Mouse (Mus musculus): ENCODE data around the gene Btbd17. TPM values are rescaled to one million over a fixed set of nuclear protein-coding genes. Genes with fewer than 3 reads are reported as not detected.
A peak's percentile ranks its signal among the peaks of the same experiment; 100 is the strongest.

Btbd17 gene
- polyA plus RNA-seq, 1 experiment, result 34.0 TPM

GRCm38 (mm10) chr11:114791351-114791889 lies 4.3 kb downstream of the Btbd17 start:
- TF ChIP-seq MYOD1 (IDR thresholded peaks at IDR 0.05; ENCODE audit: control insufficient read depth in 1 of 3, insufficient read length in 2 of 3, low read depth in 2 of 3), result no peak
- no peak for TF ChIP-seq E2F4 (IDR thresholded peaks at IDR 0.05; ENCODE audit: insufficient read depth)
- TF ChIP-seq MAX (IDR thresholded peaks at IDR 0.05; ENCODE audit: low read depth), result no peak
- TF ChIP-seq REST (IDR thresholded peaks at IDR 0.05; ENCODE audit: insufficient read depth, insufficient read length), result no peak
- no peak for TF ChIP-seq CEBPB (IDR thresholded peaks at IDR 0.05; ENCODE audit: insufficient read depth, poor library complexity, severe bottlenecking)
- TF ChIP-seq TCF12 (IDR thresholded peaks at IDR 0.05; ENCODE audit: insufficient read depth, poor library complexity, severe bottlenecking), result no peak
- TF ChIP-seq USF1 (IDR thresholded peaks at IDR 0.05; ENCODE audit: low read depth), result no peak
- no peak for TF ChIP-seq POLR2A (IDR thresholded peaks at IDR 0.05; ENCODE audit: insufficient read length, low read depth)
- no peak for TF ChIP-seq MYOG (IDR thresholded peaks at IDR 0.05; ENCODE audit: control insufficient read depth in 1 of 3, insufficient read depth in 1 of 3, insufficient read length in 2 of 3, low read depth in 2 of 3)
- TF ChIP-seq POLR2AphosphoS2 (IDR thresholded peaks at IDR 0.05; ENCODE audit: insufficient read length, low read depth), result no peak
- TF ChIP-seq SRF (IDR thresholded peaks at IDR 0.05; ENCODE audit: control insufficient read depth, insufficient read length, low read depth), result no peak
- no peak for TF ChIP-seq TCF3 (IDR thresholded peaks at IDR 0.05; ENCODE audit: insufficient read length, low read depth)
- H3K4me2 ChIP-seq (ENCODE audit: low read depth), result no peak overlapping the region
- no peak overlapping the region for H3ac ChIP-seq (ENCODE audit: control insufficient read depth, insufficient read length)
- no peaks in the 10 kb centered on the region for H3K27me3 ChIP-seq (ENCODE audit: control insufficient read depth, insufficient read depth, insufficient read length)
- no peak overlapping the region for H3K4me3 ChIP-seq
- no peaks in the 10 kb centered on the region for H3K36me3 ChIP-seq (ENCODE audit: control insufficient read depth, insufficient read depth)
- no peaks in the 10 kb centered on the region for H3K79me2 ChIP-seq (ENCODE audit: control insufficient read depth, insufficient read depth)

GRCm38 (mm10) chr11:114790841-114791240 lies 4.9 kb downstream of the Btbd17 start:
- no peaks in the 10 kb centered on the region for H3K79me2 ChIP-seq (ENCODE audit: control insufficient read depth, insufficient read depth)
- H3K36me3 ChIP-seq (ENCODE audit: control insufficient read depth, insufficient read depth), result no peaks in the 10 kb centered on the region
- no peaks in the 10 kb centered on the region for H3K27me3 ChIP-seq (ENCODE audit: control insufficient read depth, insufficient read depth, insufficient read length)
- H3ac ChIP-seq (ENCODE audit: control insufficient read depth, insufficient read length), result no peak overlapping the region
- H3K4me3 ChIP-seq, result no peak overlapping the region
- TF ChIP-seq CEBPB (IDR thresholded peaks at IDR 0.05; ENCODE audit: insufficient read depth, poor library complexity, severe bottlenecking), result no peak
- TF ChIP-seq MYOD1 (IDR thresholded peaks at IDR 0.05; ENCODE audit: control insufficient read depth in 1 of 3, insufficient read length in 2 of 3, low read depth in 2 of 3), result no peak
- no peak for TF ChIP-seq MYOG (IDR thresholded peaks at IDR 0.05; ENCODE audit: control insufficient read depth in 1 of 3, insufficient read depth in 1 of 3, insufficient read length in 2 of 3, low read depth in 2 of 3)
- no peak for TF ChIP-seq REST (IDR thresholded peaks at IDR 0.05; ENCODE audit: insufficient read depth, insufficient read length)
- TF ChIP-seq E2F4 (IDR thresholded peaks at IDR 0.05; ENCODE audit: insufficient read depth), result no peak
- H3K4me2 ChIP-seq (ENCODE audit: low read depth), result no peak overlapping the region

GRCm38 (mm10) chr11:114790171-114790570 lies 5.6 kb downstream of the Btbd17 start:
- Histone ChIP-seq H3K36me3 (ENCODE audit: control insufficient read depth, insufficient read depth) (no peaks in the 10 kb centered on the region), H3K4me2 (ENCODE audit: low read depth) (no peak overlapping the region), H3K4me3 (no peak overlapping the region), H3K27me3 (ENCODE audit: control insufficient read depth, insufficient read depth, insufficient read length) (no peaks in the 10 kb centered on the region), H3ac (ENCODE audit: control insufficient read depth, insufficient read length) (no peak overlapping the region), H3K79me2 (ENCODE audit: control insufficient read depth, insufficient read depth) (no peaks in the 10 kb centered on the region)
- TF ChIP-seq POLR2A (IDR thresholded peaks at IDR 0.05; ENCODE audit: insufficient read length, low read depth) (no peak), POLR2AphosphoS2 (IDR thresholded peaks at IDR 0.05; ENCODE audit: insufficient read length, low read depth) (no peak), TCF12 (IDR thresholded peaks at IDR 0.05; ENCODE audit: insufficient read depth, poor library complexity, severe bottlenecking) (no peak), USF1 (IDR thresholded peaks at IDR 0.05; ENCODE audit: low read depth) (no peak), SRF (IDR thresholded peaks at IDR 0.05; ENCODE audit: control insufficient read depth, insufficient read length, low read depth) (no peak), MAX (IDR thresholded peaks at IDR 0.05; ENCODE audit: low read depth) (no peak)

GRCm38 (mm10) chr11:114789716-114790115 lies 6.0 kb downstream of the Btbd17 start:
- no peak overlapping the region for H3K4me3 ChIP-seq
- no peak for TF ChIP-seq MAX (IDR thresholded peaks at IDR 0.05; ENCODE audit: low read depth)
- TF ChIP-seq USF1 (IDR thresholded peaks at IDR 0.05; ENCODE audit: low read depth), result no peak
- no peak for TF ChIP-seq MYOD1 (IDR thresholded peaks at IDR 0.05; ENCODE audit: control insufficient read depth in 1 of 3, insufficient read length in 2 of 3, low read depth in 2 of 3)
- no peak for TF ChIP-seq CEBPB (IDR thresholded peaks at IDR 0.05; ENCODE audit: insufficient read depth, poor library complexity, severe bottlenecking)
- no peak for TF ChIP-seq E2F4 (IDR thresholded peaks at IDR 0.05; ENCODE audit: insufficient read depth)
- no peak for TF ChIP-seq POLR2AphosphoS2 (IDR thresholded peaks at IDR 0.05; ENCODE audit: insufficient read length, low read depth)
- no peak for TF ChIP-seq SRF (IDR thresholded peaks at IDR 0.05; ENCODE audit: control insufficient read depth, insufficient read length, low read depth)

GRCm38 (mm10) chr11:114789061-114789714 lies 6.6 kb downstream of the Btbd17 start:
- H3K4me2 ChIP-seq (ENCODE audit: low read depth), result peak overlapping the region; percentile 50
- TF ChIP-seq E2F4 (IDR thresholded peaks at IDR 0.05; ENCODE audit: insufficient read depth) (no peak), MYOD1 (IDR thresholded peaks at IDR 0.05; ENCODE audit: control insufficient read depth in 1 of 3, insufficient read length in 2 of 3, low read depth in 2 of 3) (peak in 1 of 3 experiments; percentile 27), POLR2AphosphoS2 (IDR thresholded peaks at IDR 0.05; ENCODE audit: insufficient read length, low read depth) (peak; percentile 31), MYOG (IDR thresholded peaks at IDR 0.05; ENCODE audit: control insufficient read depth in 1 of 3, insufficient read depth in 1 of 3, insufficient read length in 2 of 3, low read depth in 2 of 3) (peak in 2 of 3 experiments; percentile 6 to 46)
- H3K4me3 ChIP-seq, result no peak overlapping the region
- H3K36me3 ChIP-seq (ENCODE audit: control insufficient read depth, insufficient read depth), result no peaks in the 10 kb centered on the region
- no peaks in the 10 kb centered on the region for H3K79me2 ChIP-seq (ENCODE audit: control insufficient read depth, insufficient read depth)
- H3K27me3 ChIP-seq (ENCODE audit: control insufficient read depth, insufficient read depth, insufficient read length), result no peaks in the 10 kb centered on the region
- no peak overlapping the region for H3ac ChIP-seq (ENCODE audit: control insufficient read depth, insufficient read length)

More at GRCm38 (mm10) chr11:114789716-114790115, 6.0 kb downstream of the Btbd17 start:
- no peaks in the 10 kb centered on the region for H3K36me3 ChIP-seq (ENCODE audit: control insufficient read depth, insufficient read depth)
- no peaks in the 10 kb centered on the region for H3K79me2 ChIP-seq (ENCODE audit: control insufficient read depth, insufficient read depth)
- H3ac ChIP-seq (ENCODE audit: control insufficient read depth, insufficient read length), result no peak overlapping the region
- no peaks in the 10 kb centered on the region for H3K27me3 ChIP-seq (ENCODE audit: control insufficient read depth, insufficient read depth, insufficient read length)
- no peak overlapping the region for H3K4me2 ChIP-seq (ENCODE audit: low read depth)
